In the genomic region with DNA sequence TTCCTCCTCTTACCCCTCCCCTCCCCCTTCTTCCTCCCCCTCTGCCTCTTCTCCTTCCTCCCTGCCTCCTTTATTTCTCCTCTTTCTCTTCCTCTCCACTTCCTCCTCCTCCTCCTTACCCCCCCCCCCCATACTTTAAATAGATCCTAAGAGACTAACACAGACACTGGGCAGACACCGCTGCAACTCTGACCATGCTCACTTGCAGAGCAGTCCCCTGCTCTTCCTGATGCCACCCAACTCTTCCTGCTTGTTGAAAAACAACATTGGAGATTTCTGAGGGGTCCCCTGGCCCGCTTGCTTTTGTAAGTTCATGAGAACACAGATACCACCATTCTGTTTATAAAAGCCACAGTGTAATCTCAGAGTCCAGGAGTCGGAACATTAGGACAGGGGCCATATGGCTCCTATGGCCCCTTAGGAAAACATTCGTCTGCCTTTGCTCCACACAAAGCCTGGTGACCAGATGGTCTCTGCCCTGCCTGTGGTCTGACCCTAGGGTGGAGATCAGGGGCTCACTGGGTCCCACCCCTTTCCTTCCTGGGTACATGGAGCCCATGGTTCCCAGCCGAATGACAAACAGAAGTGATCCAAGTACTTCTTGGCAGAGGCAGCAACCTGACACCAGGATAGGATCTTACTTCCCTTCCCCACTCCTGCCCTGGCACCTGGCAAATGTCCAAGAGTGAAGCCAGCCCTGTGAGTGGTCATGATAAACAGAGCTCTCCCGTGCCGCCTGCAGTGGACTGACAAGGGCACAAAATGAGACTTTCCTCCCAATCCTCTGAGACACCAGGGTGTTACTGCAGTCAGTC, we compare ENCODE assay signal across 9 mouse cellular contexts.
DNase-seq lines count a peak whose midpoint lies in the region; ATAC-seq lines count a peak whose summit lies in the region.
"Had no signal": no experiment of that assay in that cellular context is flagged by ENCODE, and none has a peak within 500 bp of the region (broad histone marks: within the 10 kb centered on the region; RNA-seq: fewer than 3 reads in every experiment).

No protein-coding gene starts in this region.

- no peak overlapping the region for H3K9ac ChIP-seq in embryonic facial prominence, embryonic 14.5 days (ENCODE audit: low read depth, low read length)
- 0 out of 2 replicates have a peak overlapping the region, but pooled peaks have one; percentile 22 for H3K9ac ChIP-seq in limb, embryonic 11.5 days (ENCODE audit: low read length)
- H3K9ac ChIP-seq in midbrain, embryonic 13.5 days (replicated peaks) = no peak overlapping the region

- H3K4me3 ChIP-seq in embryonic facial prominence, embryonic 14.5 days (ENCODE audit: low read depth, low read length) = no peak overlapping the region
- no peak overlapping the region for H3K4me3 ChIP-seq in hindbrain, embryonic 10.5 days
- H3K4me3 ChIP-seq in limb, embryonic 11.5 days (ENCODE audit: low read depth, low read length) = no peak overlapping the region; the same call in 1 of the 2 replicates
- no peak overlapping the region for H3K4me3 ChIP-seq in midbrain, embryonic 13.5 days (replicated peaks)

- 0 out of 2 replicates have a peak overlapping the region, but pooled peaks have one; percentile 4 for H3K4me2 ChIP-seq in embryonic facial prominence, embryonic 14.5 days (ENCODE audit: low read depth, low read length)
- no peak overlapping the region for H3K4me2 ChIP-seq in limb, embryonic 11.5 days (ENCODE audit: low read depth, severe bottlenecking)
- no peak overlapping the region for H3K4me2 ChIP-seq in midbrain, embryonic 13.5 days (replicated peaks)

- no peaks in the 10 kb centered on the region for H3K36me3 ChIP-seq in embryonic facial prominence, embryonic 14.5 days (ENCODE audit: control insufficient read depth, insufficient read depth, low read length)
- no peaks in the 10 kb centered on the region for H3K36me3 ChIP-seq in hindbrain, embryonic 10.5 days
- H3K36me3 ChIP-seq in limb, embryonic 11.5 days (ENCODE audit: control insufficient read depth, insufficient read depth, low read length) = no peaks in the 10 kb centered on the region
- no peaks in the 10 kb centered on the region for H3K36me3 ChIP-seq in midbrain, embryonic 13.5 days

- no peaks in the 10 kb centered on the region for H3K9me3 ChIP-seq in embryonic facial prominence, embryonic 14.5 days (ENCODE audit: control insufficient read depth, low read length)
- H3K9me3 ChIP-seq in hindbrain, embryonic 10.5 days = no peaks in the 10 kb centered on the region
- H3K9me3 ChIP-seq in limb, embryonic 11.5 days (ENCODE audit: control insufficient read depth, low read length) = no peaks in the 10 kb centered on the region
- no peaks in the 10 kb centered on the region for H3K9me3 ChIP-seq in midbrain, embryonic 13.5 days

- peak overlapping the region; percentile 63 for H3K27ac ChIP-seq in embryonic facial prominence, embryonic 14.5 days (replicated peaks; ENCODE audit: low read depth, low read length)
- peak overlapping the region; percentile 76 for H3K27ac ChIP-seq in hindbrain, embryonic 10.5 days
- peak overlapping the region; percentile 75 for H3K27ac ChIP-seq in limb, embryonic 11.5 days (replicated peaks; ENCODE audit: low read depth, low read length)
- no peak overlapping the region for H3K27ac ChIP-seq in midbrain, embryonic 13.5 days

- no peaks in the 10 kb centered on the region for H3K27me3 ChIP-seq in embryonic facial prominence, embryonic 14.5 days (replicated peaks; ENCODE audit: control insufficient read depth, insufficient read depth, low read length)
- H3K27me3 ChIP-seq in hindbrain, embryonic 10.5 days (ENCODE audit: insufficient read depth, poor library complexity, severe bottlenecking) = no peaks in the 10 kb centered on the region
- H3K27me3 ChIP-seq in limb, embryonic 11.5 days (ENCODE audit: control insufficient read depth, insufficient read depth, low read length) = no peaks in the 10 kb centered on the region
- no peaks in the 10 kb centered on the region for H3K27me3 ChIP-seq in midbrain, embryonic 13.5 days
- H3K27me3 ChIP-seq: Patski had no signal

- WGBS in embryonic facial prominence, embryonic 14.5 days = 18% methylated on average over 7 of the region's 7 CpGs
- 44% methylated on average over 7 of the region's 7 CpGs for WGBS in hindbrain, embryonic 10.5 days
- WGBS in limb, embryonic 11.5 days = 8% methylated on average over 7 of the region's 7 CpGs
- WGBS in midbrain, embryonic 13.5 days = 43% methylated on average over 7 of the region's 7 CpGs

- ATAC-seq in embryonic facial prominence, embryonic 14.5 days (ENCODE audit: low read depth) = peak; percentile 51
- ATAC-seq in limb, embryonic 11.5 days (ENCODE audit: insufficient number of reproducible peaks, low FRiP score, low TSS enrichment, low read depth) = peak; percentile 24; the same call in 1 of the 2 replicates
- ATAC-seq in midbrain, embryonic 13.5 days = peak; percentile 45
- ATAC-seq: Patski had no signal

- peaks cover 20% of the 10 kb centered on the region for H3K4me1 ChIP-seq in embryonic facial prominence, embryonic 14.5 days (ENCODE audit: control insufficient read depth, insufficient read depth, low read length)
- peaks cover 27% of the 10 kb centered on the region for H3K4me1 ChIP-seq in hindbrain, embryonic 10.5 days (replicated peaks)
- H3K4me1 ChIP-seq in limb, embryonic 11.5 days (ENCODE audit: control insufficient read depth, insufficient read depth, low read length) = peaks cover 30% of the 10 kb centered on the region
- H3K4me1 ChIP-seq in midbrain, embryonic 13.5 days (replicated peaks) = peaks cover 11% of the 10 kb centered on the region

- DNase-seq in urinary bladder, adult 2 months (ENCODE audit: low spot score) = peak; percentile 41
- no peak for DNase-seq in urinary bladder, postnatal 25 days (ENCODE audit: low spot score)
- DNase-seq in embryonic facial prominence, embryonic 14.5 days (ENCODE audit: low spot score) = peak; percentile 82
- DNase-seq in hindbrain, embryonic 10.5 days (ENCODE audit: low spot score) = peak; percentile 51
- peak; percentile 69 for DNase-seq in limb, embryonic 11.5 days (ENCODE audit: low spot score)
- DNase-seq in testis, postnatal 14 days (ENCODE audit: low spot score) = peak; percentile 35
- no peak for DNase-seq in left cerebral cortex, adult 9 months (ENCODE audit: low spot score in 2 of 2)

Comparison
In these comparisons a context has a peak if more than half of its experiments do, and no peak if none do; other contexts are left out.
1. DNase-seq: peak in urinary bladder, adult 2 months (single experiment), embryonic facial prominence, embryonic 14.5 days (single experiment), hindbrain, embryonic 10.5 days (single experiment), limb, embryonic 11.5 days (single experiment) and testis, postnatal 14 days (single experiment); none in urinary bladder, postnatal 25 days (single experiment) and left cerebral cortex, adult 9 months (0 of 2).
2. Peak in every context shown above with its lines, with median percentiles within 50 percentile points of each other: ATAC-seq.